Mouse (Mus musculus) C2C12 (cell line): ENCODE measurements at regions not wholly inside any gene's neighbourhood (a gene's known extent, or its start where the extent isn't known, plus 50 kb on each side); places are given as distances from the start of the nearest gene placed in this dataset.

ENCODE experiments used
- CTCF ChIP-seq: IDR thresholded peaks from one replicate; pipeline ENCODE4 v1.5.1; 2011; ENCODE audit not compliant: control insufficient read depth, insufficient read depth, insufficient read length
- MAX ChIP-seq: IDR thresholded peaks from one replicate; pipeline ENCODE4 v1.6.1; 2011; ENCODE audit warnings: mild to moderate bottlenecking, control low read depth
- MYOD1 ChIP-seq: IDR thresholded peaks from one replicate; pipeline ENCODE4 v1.6.1; 2011; ENCODE audit warnings: low read depth; ENCODE audit not compliant: control insufficient read depth, insufficient read length

DNA sequence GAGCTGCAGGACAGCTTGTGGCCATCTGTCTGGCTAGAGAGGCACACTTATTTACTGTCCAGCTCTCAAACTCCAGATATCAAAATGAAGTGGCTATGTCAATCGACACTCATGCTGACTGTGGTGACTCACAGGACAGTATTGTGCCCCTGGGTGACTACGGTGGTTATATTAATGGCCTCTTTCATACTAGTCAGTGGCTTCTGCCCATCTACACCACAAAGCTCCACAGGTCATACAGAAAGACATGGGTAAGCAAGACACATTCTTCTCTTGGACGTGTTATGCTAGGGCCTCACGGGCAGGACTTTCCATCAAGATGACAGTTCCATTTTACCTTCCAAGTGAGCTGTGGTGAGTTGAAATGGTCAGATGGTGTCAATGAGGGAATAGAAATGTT is 113.7 kb upstream of the Gas1 start:
- TF ChIP-seq MYOD1 = no peak
- TF ChIP-seq CTCF = no peak
- no peak for TF ChIP-seq MAX
